Mouse (Mus musculus) MEL (cell line): ENCODE measurements at regions not wholly inside any gene's neighbourhood (a gene's known extent, or its start where the extent isn't known, plus 50 kb on each side); places are given as distances from the start of the nearest gene placed in this dataset.

ENCODE experiments used
- DNase-seq: peaks from one replicate; pipeline ENCODE4 v3.0.0; 2011; ENCODE audit warnings: low read depth, low spot score
- H3K27ac ChIP-seq: 2 replicates; pipeline ENCODE4 v1.5.1; 2012; ENCODE audit warnings: low read depth, mild to moderate bottlenecking, control low read depth, low read length, moderate library complexity; ENCODE audit not compliant: control insufficient read depth
- H3K27me3 ChIP-seq, 2 experiments: fragments of 150-350 bp in 1 of 2; sonication (generic) in 1 of 2; 2 replicates each; pipeline ENCODE4 v1.6.1; 2012; ENCODE audit warnings: low read length in 2 of 2, mild to moderate bottlenecking in 2 of 2, improper control_type of control experiment in 1 of 2, moderate library complexity in 1 of 2; ENCODE audit not compliant: insufficient read depth in 2 of 2, control insufficient read depth in 1 of 2
- H3K36me3 ChIP-seq, 2 experiments: 2 replicates each; pipeline ENCODE4 v1.6.1; 2012 to 2014; ENCODE audit warnings: low read length in 2 of 2, improper control_type of control experiment in 1 of 2, inconsistent platforms in 1 of 2, mild to moderate bottlenecking in 1 of 2; ENCODE audit not compliant: insufficient read depth in 2 of 2, control insufficient read depth in 1 of 2
- H3K4me1 ChIP-seq, 2 experiments: fragments of 150-350 bp in 1 of 2; sonication (generic) in 1 of 2; 2 replicates each; pipeline ENCODE4 v1.6.1; 2012; ENCODE audit warnings: low read length in 2 of 2, improper control_type of control experiment in 1 of 2, mild to moderate bottlenecking in 1 of 2; ENCODE audit not compliant: insufficient read depth in 2 of 2, control insufficient read depth in 1 of 2
- H3K4me3 ChIP-seq, 2 experiments: fragments of 150-350 bp in 1 of 2; sonication (generic) in 1 of 2; 2 replicates each; pipeline ENCODE4 v1.5.1; 2012; ENCODE audit warnings: low read depth in 2 of 2, low read length in 2 of 2, mild to moderate bottlenecking in 2 of 2, moderate library complexity in 2 of 2, control low read depth in 1 of 2, improper control_type of control experiment in 1 of 2; ENCODE audit not compliant: control insufficient read depth in 1 of 2, insufficient read depth in 1 of 2
- H3K79me2 ChIP-seq: 2 replicates; pipeline ENCODE4 v1.6.1; 2012; ENCODE audit warnings: mild to moderate bottlenecking, low read length, moderate library complexity; ENCODE audit not compliant: control insufficient read depth, poor library complexity, insufficient read depth
- H3K9ac ChIP-seq: 2 replicates; pipeline ENCODE4 v1.6.1; 2012; ENCODE audit warnings: low read depth, mild to moderate bottlenecking, control low read depth, low read length, moderate library complexity; ENCODE audit not compliant: control insufficient read depth, poor library complexity, severe bottlenecking
- H3K9me3 ChIP-seq: fragments of 150-350 bp; sonication (generic); replicated peaks from 2 replicates; pipeline ENCODE4 v1.6.1; 2012; ENCODE audit warnings: mild to moderate bottlenecking, low read length, improper control_type of control experiment, moderate library complexity; ENCODE audit not compliant: insufficient read depth
- CHD2 ChIP-seq: IDR thresholded peaks from 2 replicates; pipeline ENCODE4 v1.6.1; 2011; ENCODE audit warnings: low read length, improper control_type of control experiment
- E2F4 ChIP-seq: IDR thresholded peaks from 2 replicates; pipeline ENCODE4 v1.6.1; 2011; ENCODE audit warnings: low read depth, low read length, improper control_type of control experiment, borderline replicate concordance
- ELF1 ChIP-seq: IDR thresholded peaks from 2 replicates; pipeline ENCODE4 v1.6.1; 2014; ENCODE audit warnings: low read depth, mild to moderate bottlenecking, inconsistent platforms, low read length, improper control_type of control experiment, moderate library complexity
- EP300 ChIP-seq, 2 experiments: IDR thresholded peaks; 2 replicates each; pipeline ENCODE4 v1.6.1; 2011; ENCODE audit warnings: improper control_type of control experiment in 2 of 2, low read length in 2 of 2, low read depth in 1 of 2, mild to moderate bottlenecking in 1 of 2
- ETS1 ChIP-seq: IDR thresholded peaks from 2 replicates; pipeline ENCODE4 v1.6.1; 2012; ENCODE audit warnings: low read depth, mild to moderate bottlenecking, inconsistent platforms, low read length, improper control_type of control experiment, moderate library complexity
- GABPA ChIP-seq: IDR thresholded peaks from 2 replicates; pipeline ENCODE4 v1.6.1; 2012; ENCODE audit warnings: low read depth, mild to moderate bottlenecking, inconsistent platforms, low read length, improper control_type of control experiment, moderate library complexity
- GATA1 ChIP-seq: IDR thresholded peaks from 2 replicates; pipeline ENCODE4 v1.6.1; 2011; ENCODE audit warnings: low read depth, low read length, improper control_type of control experiment
- KAT2A ChIP-seq: conservative IDR thresholded peaks from 2 replicates; pipeline ENCODE4 v1.6.1; 2012; ENCODE audit warnings: low read depth, low read length, improper control_type of control experiment, inconsistent platforms
- MAFK ChIP-seq: IDR thresholded peaks from 2 replicates; pipeline ENCODE4 v1.6.1; 2011; ENCODE audit warnings: low read depth, mild to moderate bottlenecking, low read length, improper control_type of control experiment, borderline replicate concordance
- MAZ ChIP-seq: IDR thresholded peaks from 2 replicates; pipeline ENCODE4 v1.6.1; 2012; ENCODE audit warnings: low read depth, mild to moderate bottlenecking, inconsistent platforms, low read length, improper control_type of control experiment
- MEF2A ChIP-seq: IDR thresholded peaks from 2 replicates; pipeline ENCODE4 v1.6.1; 2014; ENCODE audit warnings: low read depth, mild to moderate bottlenecking, inconsistent platforms, low read length, improper control_type of control experiment; ENCODE audit not compliant: poor library complexity, insufficient replicate concordance, severe bottlenecking; ENCODE audit errors: extremely low read depth
- MXI1 ChIP-seq: IDR thresholded peaks from 2 replicates; pipeline ENCODE4 v1.6.1; 2011; ENCODE audit warnings: mild to moderate bottlenecking, low read depth, low read length, improper control_type of control experiment
- MYC ChIP-seq: IDR thresholded peaks from 2 replicates; pipeline ENCODE4 v1.6.1; 2011; ENCODE audit warnings: low read depth, mild to moderate bottlenecking, low read length, improper control_type of control experiment, moderate library complexity
- NRF1 ChIP-seq: IDR thresholded peaks from 2 replicates; pipeline ENCODE4 v1.6.1; 2014; ENCODE audit warnings: low read depth, mild to moderate bottlenecking, inconsistent platforms, low read length, improper control_type of control experiment, moderate library complexity; ENCODE audit not compliant: poor library complexity, insufficient read depth, severe bottlenecking
- POLR2A ChIP-seq, 2 experiments: IDR thresholded peaks; 2 replicates each; pipeline ENCODE4 v1.6.1; 2011 to 2012; ENCODE audit warnings: low read length in 2 of 2, mild to moderate bottlenecking in 2 of 2, control low read depth in 1 of 2, improper control_type of control experiment in 1 of 2, low read depth in 1 of 2, moderate library complexity in 1 of 2; ENCODE audit not compliant: control insufficient read depth in 1 of 2, insufficient read depth in 1 of 2, poor library complexity in 1 of 2
- POLR2AphosphoS2 ChIP-seq: IDR thresholded peaks from 2 replicates; pipeline ENCODE4 v1.6.1; 2011; ENCODE audit warnings: low read length, improper control_type of control experiment
- POLR2AphosphoS5 ChIP-seq: IDR thresholded peaks from 2 replicates; pipeline ENCODE4 v1.6.1; 2012; ENCODE audit warnings: low read depth, borderline replicate concordance, mild to moderate bottlenecking, inconsistent platforms, low read length, moderate library complexity, mixed read lengths
- RCOR1 ChIP-seq: IDR thresholded peaks from 2 replicates; pipeline ENCODE4 v1.6.1; 2012; ENCODE audit warnings: low read depth, mild to moderate bottlenecking, inconsistent platforms, low read length, improper control_type of control experiment
- SIN3A ChIP-seq: IDR thresholded peaks from 2 replicates; pipeline ENCODE4 v1.6.1; 2012; ENCODE audit warnings: low read length, improper control_type of control experiment, inconsistent platforms
- SMC3 ChIP-seq: IDR thresholded peaks from 2 replicates; pipeline ENCODE4 v1.6.1; 2011; ENCODE audit warnings: low read depth, low read length, improper control_type of control experiment
- TAL1 ChIP-seq: IDR thresholded peaks from 2 replicates; pipeline ENCODE4 v1.6.1; 2012; ENCODE audit warnings: mild to moderate bottlenecking, inconsistent platforms, low read length, moderate library complexity, mixed read lengths
- TBP ChIP-seq: IDR thresholded peaks from 2 replicates; pipeline ENCODE4 v1.8.0; 2011; ENCODE audit warnings: low read depth, low read length, improper control_type of control experiment
- UBTF ChIP-seq: IDR thresholded peaks from 2 replicates; pipeline ENCODE4 v1.6.1; 2012; ENCODE audit warnings: low read depth, mild to moderate bottlenecking, inconsistent platforms, low read length, improper control_type of control experiment, moderate library complexity, borderline replicate concordance; ENCODE audit not compliant: insufficient read depth
- USF1 ChIP-seq: IDR thresholded peaks from 2 replicates; pipeline ENCODE4 v1.6.1; 2014; ENCODE audit warnings: low read depth, mild to moderate bottlenecking, inconsistent platforms, low read length, improper control_type of control experiment, moderate library complexity
- ZC3H11A ChIP-seq: IDR thresholded peaks from 2 replicates; pipeline ENCODE4 v1.6.1; 2012; ENCODE audit warnings: low read depth, mild to moderate bottlenecking, inconsistent platforms, low read length, improper control_type of control experiment

- no peak for TF ChIP-seq UBTF
- TF ChIP-seq SIN3A, result no peak
- no peak for TF ChIP-seq MAFK
- no peak for TF ChIP-seq RCOR1
- TF ChIP-seq CHD2, result no peak
- no peak for TF ChIP-seq E2F4
- TF ChIP-seq NRF1, result no peak
- no peak for TF ChIP-seq EP300 (IDR thresholded peaks at IDR 0.05; ENCODE audit: low read depth in 1 of 2, low read length in 2 of 2)
- no peak for TF ChIP-seq SMC3
- TF ChIP-seq MYC, result no peak
- TF ChIP-seq TAL1, result no peak
- no peak for TF ChIP-seq TBP
- no peak for TF ChIP-seq POLR2A (IDR thresholded peaks at IDR 0.05; ENCODE audit: control insufficient read depth in 1 of 2, insufficient read depth in 1 of 2, low read depth in 1 of 2, low read length in 2 of 2, poor library complexity in 1 of 2)
- no peak for TF ChIP-seq GABPA
- TF ChIP-seq POLR2AphosphoS2, result no peak
- TF ChIP-seq USF1, result no peak
- TF ChIP-seq MEF2A, result no peak
- TF ChIP-seq POLR2AphosphoS5, result no peak
- Histone ChIP-seq H3K9ac (no peak overlapping the region), H3K36me3 (no peaks in the 10 kb centered on the region)
These were observed 77.5 kb upstream of the Cul1 start for GRCm38 (mm10) chr6:47375705-47376104.

GRCm38 (mm10) chr6:47381451-47381850 lies 71.7 kb upstream of the Cul1 start:
- Histone ChIP-seq H3K36me3 (no peaks in the 10 kb centered on the region), H3K27me3 (no peaks in the 10 kb centered on the region; a peak in 1 of 4 replicates), H3K27ac (no peak overlapping the region), H3K9ac (no peak overlapping the region), H3K79me2 (no peaks in the 10 kb centered on the region), H3K4me1 (no peaks in the 10 kb centered on the region), H3K9me3 (no peaks in the 10 kb centered on the region), H3K4me3 (no peak overlapping the region)
- DNase-seq, result no peak
- no peak for TF ChIP-seq ZC3H11A
- no peak for TF ChIP-seq ELF1
- no peak for TF ChIP-seq MXI1
- TF ChIP-seq TBP, result no peak
- no peak for TF ChIP-seq USF1
- no peak for TF ChIP-seq MYC
- TF ChIP-seq KAT2A, result no peak
- TF ChIP-seq GATA1, result no peak
- no peak for TF ChIP-seq E2F4
- TF ChIP-seq POLR2AphosphoS2, result no peak
- no peak for TF ChIP-seq ETS1
- no peak for TF ChIP-seq MAZ
- TF ChIP-seq NRF1, result no peak

More at GRCm38 (mm10) chr6:47375705-47376104, 77.5 kb upstream of the Cul1 start:
- Histone ChIP-seq H3K9me3 (no peaks in the 10 kb centered on the region), H3K4me3 (no peak overlapping the region), H3K4me1 (no peaks in the 10 kb centered on the region), H3K79me2 (no peaks in the 10 kb centered on the region), H3K27ac (no peak overlapping the region), H3K27me3 (peaks cover 1 to 4% of the 10 kb centered on the region in 2 experiments; a peak in 3 of 4 replicates)
- DNase-seq, result no peak
